Mouse (Mus musculus) 416B (cell line): ENCODE measurements around the gene Itpkb.

Experiments used
- DNase-seq: peaks from one replicate; pipeline ENCODE4 v3.0.0; 2011; ENCODE audit warnings: low read depth

Gene Itpkb

DNA sequence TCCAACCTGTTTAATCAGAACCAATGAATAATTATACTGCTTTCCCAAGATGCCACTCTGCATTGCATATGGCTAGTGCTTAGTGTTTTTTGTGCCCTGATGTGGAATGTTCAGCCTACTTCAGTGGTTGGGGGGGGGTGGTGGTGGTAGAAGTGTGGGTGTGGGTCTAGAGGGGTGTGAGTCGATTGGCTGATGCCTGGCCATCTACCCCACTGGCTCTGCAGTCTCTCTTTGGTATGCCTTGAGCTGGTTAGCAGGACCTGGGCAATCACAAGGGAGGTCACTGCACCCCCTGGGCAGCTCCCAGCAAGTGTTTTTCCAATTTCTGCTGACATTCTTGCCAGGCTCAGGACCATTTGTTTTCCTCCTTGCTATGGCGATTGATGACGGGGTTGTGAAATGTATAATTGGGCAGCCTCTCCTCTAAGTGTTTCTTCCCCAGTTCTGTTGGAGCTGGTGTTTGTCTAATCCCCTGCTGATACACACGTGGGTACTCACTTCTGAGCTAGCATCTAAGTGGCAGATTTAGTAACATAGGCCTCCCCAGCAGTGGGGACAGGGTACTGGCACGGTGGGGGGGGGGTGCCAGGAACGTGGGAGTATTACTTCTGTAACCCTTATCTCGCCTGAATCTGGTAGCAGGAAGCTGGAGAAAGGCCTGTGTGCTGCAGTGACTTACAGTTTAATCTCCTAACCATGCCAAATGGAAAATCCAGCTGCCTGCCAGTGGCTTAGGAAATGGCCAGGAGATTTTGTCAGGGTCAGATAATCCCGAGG, 13.3 kb downstream of the Itpkb start:
- DNase-seq: no peak

DNA sequence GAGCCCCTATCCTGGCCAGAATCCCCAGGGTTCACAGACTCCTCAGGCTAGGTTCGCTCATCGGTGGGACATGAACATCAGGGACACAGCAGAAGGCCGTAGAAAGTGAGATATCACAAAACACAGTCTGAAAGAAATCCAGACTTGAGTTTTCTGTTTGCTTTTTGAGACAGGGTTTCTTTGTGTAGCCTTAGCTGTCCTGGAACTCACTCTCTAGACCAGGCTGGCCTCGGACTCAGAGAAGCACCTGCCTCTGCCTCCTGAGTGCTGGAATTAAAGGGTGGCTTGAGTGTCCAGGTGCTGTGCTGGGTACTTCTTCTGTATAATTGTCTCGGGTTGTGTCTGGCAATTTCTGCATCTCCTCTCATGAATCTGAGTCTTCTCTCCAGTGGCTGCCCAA, 14.8 kb downstream of the Itpkb start:
- no peak for DNase-seq

DNA sequence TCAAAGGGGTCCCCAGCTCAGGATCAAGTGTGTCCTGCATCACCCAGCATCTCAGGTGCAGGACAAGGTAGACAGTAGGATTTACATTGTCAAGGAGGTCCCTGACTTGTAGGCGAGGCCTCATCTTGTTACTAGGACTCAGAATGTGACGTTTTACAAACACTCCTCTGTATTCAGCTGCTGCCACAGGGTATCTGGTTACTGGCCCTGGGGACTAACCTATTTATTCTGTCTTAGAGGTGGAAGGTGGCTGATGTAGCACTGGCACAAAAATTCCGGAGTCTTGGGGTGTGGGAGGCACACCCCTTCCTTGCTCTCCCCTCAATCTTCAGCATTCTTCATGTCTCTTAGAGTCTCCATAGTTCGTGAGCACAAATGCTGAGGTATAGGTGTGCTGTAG, 16.8 kb downstream of the Itpkb start:
- no peak for DNase-seq

DNA sequence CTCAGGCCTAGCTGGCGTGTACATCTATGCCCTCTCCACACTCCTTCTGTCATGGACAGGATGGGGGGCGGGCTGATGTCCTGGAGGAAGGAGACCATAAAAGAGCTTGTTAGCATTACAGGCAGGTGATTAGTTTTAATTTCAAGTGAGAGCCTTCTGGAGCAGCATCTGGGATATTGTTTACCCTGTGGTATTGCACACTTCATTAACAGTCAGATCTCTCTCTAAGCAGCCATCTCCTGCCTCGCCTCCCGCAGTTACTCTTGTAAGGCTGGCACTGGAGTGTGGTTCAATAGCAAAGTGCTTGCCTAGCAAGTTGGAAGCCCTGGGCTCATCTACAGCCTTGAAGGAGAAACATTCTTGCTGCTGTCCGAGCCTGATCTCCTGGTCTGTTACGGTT, 17.6 kb downstream of the Itpkb start:
- DNase-seq: no peak

DNA sequence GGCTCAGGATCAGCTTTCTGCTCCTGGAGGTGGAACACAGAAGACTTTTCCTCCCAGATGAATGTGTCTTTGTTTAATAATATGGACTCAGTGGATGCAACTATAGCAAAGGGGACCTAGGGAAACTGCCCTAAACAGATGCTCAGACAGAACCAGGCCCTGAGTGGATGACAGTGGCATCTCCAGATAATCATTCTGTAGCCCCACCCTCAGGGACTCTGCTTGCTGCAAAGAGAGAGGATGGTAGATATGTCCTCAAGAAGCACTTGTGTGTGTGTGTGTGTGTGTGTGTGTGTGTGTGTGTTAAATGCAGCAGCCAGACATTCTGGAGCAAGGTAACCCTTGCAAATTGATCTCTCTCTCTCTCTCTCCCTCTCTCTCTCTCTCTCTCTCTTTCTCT, 18.8 kb downstream of the Itpkb start:
- DNase-seq: no peak

DNA sequence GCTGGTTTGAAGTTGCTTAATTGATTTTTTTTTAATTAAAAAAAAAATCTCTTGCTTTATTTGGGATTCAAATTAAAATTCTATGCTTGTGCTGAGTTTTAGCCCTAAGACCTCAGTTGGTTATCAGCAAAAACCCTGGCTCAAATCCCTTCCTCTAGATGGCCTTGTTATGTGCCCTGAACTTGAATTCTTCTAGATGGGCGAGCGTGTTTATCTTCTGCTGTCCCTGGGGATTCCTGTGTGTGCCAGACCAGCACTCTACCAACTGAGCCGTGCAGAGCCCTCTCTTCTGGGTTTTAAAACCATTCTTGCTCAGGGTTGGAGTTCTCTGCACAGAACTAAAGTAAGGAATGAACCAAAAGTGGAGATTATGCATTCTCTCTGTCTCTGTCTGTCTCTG, 22.0 kb downstream of the Itpkb start:
- no peak for DNase-seq

DNA sequence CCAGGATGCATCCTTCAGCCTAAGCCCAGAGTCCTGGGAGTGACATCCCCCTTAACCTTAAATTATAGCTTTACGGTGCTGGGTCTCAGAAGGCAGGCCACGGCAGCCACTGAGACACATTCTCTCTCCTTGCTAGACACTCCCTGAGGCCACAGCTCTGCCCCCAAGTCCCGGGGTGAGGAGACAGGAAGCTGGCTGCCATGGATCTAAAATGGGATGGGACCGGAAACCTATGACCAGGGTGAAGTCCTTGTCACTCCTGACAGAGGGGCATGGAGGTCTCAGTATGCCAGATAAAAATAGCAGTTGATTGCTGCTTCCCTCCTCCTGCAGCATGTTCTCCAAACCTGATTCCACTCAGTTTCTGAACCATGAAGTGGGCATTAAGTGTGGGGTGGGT, 23.8 kb downstream of the Itpkb start:
- DNase-seq: no peak

DNA sequence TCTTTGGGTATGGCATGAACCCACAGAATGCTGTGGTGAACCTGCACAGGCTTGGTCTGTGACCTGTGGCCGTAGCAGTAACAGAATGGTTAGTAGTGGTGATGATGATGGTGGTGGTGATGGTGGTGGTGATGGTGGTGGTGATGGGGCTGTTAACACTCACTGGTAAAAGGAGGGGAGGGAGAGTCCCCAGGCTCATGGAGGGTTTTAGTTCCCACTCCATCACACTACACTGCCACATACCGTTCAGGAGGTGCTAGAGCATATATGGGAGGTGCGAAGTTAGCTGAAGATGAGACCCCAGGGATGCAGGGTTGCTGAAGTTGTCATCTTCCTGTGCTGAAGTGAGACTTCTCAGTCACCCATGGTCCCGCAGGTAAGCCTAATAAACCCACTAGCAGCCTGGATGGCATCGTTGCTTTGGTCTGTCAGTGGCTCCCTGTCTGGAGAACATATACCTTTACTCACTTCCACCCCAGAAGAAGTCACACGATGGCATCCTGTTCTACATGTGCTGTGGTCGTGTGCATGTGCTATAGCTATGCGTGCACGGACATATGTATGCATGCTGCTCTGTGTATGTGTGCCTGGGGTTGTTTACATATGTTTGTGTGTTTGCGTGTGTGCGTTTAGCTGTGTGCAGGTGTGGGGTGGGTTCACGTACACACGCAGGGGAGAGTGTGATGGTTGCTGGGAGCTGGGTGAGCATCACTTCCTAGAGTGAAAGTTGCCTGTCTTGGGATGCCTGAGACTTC, 24.9 kb downstream of the Itpkb start:
- DNase-seq: no peak

DNA sequence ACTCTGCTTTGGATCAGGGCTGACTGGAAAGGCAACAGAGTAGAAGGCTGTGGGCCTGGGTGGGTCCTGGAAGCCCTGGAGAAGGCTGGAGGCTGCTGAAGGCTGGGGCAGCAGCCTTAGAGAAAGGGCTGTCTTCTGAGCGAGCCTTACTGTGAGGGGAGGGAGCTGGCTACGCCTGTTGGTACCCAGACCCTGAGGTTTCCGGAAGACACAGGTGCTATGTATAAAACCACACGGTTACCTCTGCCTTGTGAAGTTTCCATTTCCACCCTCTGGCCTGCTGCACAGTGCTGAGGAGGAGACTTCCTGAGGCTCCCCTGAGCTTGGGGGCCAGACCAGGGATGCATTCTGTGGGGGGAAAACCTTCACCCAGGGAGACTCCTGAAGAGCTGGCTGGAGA, 25.9 kb downstream of the Itpkb start:
- DNase-seq: no peak

DNA sequence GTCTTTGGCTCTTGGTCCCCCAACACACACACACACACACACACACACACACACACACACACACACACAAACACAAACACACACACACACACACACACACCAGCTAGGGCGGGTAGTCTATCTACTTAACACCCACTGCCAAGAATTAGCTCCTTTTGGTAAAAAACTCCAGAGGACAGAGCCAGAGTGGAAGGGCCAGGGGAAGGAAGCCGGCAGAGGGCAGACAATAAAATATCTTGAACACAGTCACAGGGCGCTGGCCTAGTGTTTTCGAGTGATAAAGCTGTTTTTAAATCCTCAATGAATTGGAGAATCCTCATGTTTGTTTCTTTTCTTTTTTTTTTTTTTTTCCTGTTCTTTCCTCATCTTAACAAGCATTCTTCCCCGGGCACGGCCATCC, 26.6 kb downstream of the Itpkb start:
- DNase-seq: no peak

DNA sequence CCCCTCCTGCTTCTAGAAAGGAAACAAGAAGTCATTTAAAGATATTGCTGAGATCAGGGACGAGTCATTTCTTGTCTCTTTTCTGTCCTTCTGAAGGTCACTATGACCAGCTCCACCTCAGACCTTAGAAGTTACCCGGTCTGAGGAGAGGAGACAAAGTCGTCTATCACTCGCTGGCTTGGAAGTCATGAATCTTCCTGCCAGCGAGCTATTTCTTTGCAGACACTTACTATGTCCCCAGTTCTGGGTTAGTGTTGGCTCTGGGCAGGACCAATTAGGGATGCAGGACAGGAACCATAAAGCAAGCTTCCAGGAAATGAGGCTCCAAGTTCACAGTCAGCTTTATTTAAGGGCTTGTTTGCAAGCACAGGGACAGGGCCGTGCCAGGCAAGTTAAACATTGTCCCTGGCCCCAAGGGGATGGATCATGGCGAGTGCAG, 27.6 kb downstream of the Itpkb start:
- DNase-seq: peak; percentile 42

DNA sequence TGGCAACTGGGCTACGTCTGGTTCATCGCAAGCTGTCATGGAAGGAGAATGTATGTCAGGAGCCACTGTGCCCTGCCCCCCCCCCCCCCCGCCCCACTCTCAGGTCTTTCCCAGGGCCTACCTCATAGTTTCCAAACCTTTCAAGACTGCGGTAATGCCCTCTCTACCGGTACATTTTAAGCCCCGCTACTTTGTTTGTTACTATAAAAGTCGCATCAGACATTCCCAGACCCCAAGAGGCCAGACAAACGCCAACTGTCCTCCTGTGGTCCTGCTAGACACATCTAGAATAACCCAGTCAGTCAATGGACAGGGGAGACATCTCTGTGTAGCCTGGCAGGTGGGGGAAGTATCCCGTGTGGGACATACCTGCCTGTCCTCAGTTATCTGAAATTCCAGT, 28.2 kb downstream of the Itpkb start:
- DNase-seq: no peak

DNA sequence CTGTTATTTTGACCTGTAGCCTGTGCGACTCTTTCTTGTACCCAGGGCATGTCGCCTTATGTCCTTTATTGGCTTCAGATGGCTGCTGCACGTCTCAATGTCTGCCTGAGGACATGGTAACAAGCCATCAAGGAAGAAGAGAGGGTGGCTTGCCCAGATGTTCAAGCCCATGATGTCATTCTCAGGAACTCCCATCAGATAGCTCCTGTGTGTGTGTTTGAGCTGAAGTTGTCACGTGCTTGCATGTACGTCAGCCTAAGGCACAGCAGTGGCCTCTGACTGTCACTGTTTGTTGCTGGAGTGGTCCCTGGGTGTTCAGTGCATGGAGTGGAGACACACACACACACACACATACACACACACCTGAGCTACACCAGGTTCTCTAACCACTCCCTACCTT, 29.0 kb downstream of the Itpkb start:
- no peak for DNase-seq

DNA sequence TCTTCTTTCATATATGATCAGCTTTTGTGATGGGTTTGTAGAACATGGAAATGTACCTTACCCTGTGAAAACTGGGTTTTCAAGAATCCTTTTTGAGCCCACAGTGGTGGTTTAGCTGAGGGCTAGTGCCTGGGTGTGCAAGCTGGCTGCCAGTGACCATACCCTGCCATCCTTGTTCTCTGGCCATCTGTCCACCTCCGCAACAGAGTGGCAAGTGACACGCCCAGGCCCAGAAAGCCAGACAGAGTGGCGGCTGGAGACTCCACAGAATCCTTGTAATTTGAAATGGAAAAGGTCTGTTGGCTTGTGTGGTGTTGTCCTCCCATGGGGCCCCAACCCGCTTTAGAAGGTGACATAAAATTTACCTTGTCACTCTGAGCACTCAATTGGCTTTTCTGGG, 31.9 kb downstream of the Itpkb start:
- no peak for DNase-seq

DNA sequence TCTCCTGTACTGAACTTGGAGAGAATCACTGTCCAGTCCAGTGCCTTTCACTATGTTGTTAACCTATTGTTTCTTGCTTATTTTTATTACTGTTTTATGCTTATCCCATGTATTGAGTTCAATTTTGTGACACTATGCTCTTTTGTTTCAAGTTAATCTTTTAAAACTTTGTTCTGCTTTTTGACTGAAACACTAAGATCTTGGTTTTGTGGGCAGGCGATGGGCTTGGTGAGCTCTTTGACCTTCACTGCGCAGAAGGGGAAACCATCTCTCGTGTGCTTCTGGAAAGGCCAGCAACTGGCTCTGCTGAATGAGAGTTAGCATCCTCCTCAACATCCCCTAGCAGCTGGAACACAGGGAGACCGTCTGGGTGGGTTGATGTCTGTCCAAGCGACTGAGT, 32.6 kb downstream of the Itpkb start:
- no peak for DNase-seq

DNA sequence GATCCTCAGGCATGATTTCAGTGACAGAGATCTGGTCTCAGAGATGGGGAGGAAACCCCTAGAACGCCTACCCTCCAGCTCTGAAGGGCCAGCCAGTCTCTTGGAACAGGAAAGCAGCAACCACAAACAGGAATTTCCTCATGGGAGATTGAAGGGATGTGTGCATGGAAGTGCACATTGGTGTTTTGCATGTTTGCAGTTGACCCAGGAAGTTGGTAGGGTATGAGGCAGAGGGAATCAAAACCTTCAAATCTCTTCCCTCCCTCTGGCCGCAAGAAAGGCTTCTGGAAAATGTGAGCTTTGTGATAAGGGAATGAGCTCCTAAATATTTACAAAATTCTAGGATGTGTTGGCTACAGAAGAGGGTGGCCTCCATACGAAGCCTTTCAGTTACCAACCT, 33.0 kb downstream of the Itpkb start:
- DNase-seq: no peak

DNA sequence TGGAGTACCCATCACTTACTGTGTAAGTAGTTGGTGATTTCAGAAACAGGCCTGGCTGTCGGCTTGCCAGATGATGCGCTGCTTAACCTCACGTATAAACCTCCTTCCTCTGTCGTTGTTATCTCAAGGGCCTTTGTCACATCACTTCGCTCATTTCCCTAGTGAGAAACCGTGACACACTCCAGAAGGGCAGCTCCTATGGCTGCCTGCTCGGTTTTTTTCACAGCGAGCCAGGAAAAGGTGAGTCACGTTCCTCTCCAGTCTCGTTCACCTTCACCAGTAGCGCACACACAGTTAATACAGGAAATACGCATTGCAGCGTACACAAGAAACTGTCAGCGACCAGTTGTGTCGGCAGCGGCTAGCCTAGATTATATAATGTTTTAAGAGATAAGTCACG, 33.7 kb downstream of the Itpkb start:
- peak; percentile 96 for DNase-seq

DNA sequence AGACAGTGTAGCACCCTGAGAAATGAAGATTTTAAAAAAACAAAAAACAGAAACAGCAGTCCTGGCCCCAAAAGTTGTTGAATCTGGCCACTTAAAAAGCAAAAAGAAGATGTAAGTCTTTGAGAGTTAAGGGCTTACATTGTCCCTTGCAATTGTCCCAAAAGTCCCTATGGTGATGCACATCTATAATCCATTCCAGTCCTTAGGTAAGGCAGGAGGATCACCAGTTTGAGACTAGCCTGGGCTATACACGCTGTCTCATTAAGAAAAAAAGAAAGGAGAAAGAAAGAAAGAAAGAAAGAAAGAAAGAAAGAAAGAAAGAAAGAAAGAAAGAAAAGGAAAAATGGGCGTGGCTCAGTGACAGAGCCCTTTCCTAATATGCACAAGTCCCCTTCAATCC, 34.4 kb downstream of the Itpkb start:
- DNase-seq: no peak

DNA sequence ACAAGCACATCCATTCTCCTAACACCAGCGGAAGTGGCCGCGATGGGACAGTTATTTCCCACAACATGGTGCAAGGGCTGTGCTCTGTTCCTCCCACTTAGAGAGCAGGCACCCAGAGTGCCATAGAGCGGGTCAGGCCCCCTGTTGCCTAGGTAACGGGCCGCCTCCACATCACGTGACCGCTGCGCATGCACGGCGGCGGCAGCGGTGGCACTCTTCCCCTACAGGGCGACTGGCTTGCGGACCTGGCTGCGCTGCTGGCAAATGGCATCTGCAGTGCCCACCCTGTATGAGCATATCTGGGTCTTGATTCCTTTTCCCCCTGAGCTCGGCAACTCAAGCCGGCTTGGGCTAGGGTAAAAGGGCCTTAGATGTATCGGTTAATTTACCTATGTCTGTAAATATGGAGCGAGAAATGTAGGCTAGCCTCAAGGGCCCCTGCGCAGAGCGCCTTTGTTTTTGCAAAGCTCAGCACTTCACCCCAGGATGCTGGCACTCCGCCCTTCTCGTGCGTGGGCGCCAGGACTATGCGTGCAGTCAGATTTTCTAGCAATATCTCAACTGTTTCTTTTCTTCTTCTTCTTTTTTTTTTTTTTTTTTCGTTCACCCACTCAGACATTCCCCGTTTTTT, 35.0 kb downstream of the Itpkb start:
- DNase-seq: no peak

DNA sequence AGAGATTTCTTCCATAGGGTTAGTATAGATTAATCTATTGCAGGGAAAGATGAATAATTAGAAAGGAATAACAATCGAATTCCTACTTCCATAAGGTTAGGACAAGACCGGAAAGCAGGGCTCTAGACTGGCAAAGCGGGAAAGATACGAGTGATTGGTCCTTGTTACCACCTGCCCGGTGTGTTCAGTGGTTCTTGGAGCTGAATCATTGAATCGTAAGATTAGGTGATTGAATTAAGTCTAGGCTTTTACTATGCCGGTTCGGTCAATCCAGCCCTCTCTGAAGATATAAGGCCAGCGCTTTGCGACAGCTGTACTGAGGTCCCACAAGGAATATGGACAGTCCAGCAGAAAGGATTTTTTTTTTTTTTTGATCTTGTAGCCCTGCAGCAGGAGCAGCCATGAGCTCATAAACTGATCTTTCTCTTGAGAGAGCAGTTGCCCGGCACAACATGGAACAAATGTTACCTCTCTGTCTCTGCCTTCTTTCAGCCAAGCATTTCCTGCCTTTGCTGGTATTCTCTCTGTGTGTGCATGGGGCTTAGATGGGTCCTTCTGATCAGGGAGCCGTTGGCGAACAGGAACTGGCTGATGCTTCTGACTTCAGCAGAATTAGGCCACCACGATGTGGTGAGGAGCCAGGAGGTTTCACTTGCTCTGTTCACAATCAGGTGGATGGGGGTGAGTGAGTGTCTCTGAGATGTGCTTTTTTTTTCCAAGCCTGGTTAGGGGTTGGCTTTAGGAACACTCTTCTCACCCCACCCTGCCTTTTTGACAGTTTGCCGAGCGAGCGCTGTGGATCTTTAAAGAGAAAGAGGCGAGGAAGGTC, 35.9 kb downstream of the Itpkb start:
- peak; percentile 63 for DNase-seq

DNA sequence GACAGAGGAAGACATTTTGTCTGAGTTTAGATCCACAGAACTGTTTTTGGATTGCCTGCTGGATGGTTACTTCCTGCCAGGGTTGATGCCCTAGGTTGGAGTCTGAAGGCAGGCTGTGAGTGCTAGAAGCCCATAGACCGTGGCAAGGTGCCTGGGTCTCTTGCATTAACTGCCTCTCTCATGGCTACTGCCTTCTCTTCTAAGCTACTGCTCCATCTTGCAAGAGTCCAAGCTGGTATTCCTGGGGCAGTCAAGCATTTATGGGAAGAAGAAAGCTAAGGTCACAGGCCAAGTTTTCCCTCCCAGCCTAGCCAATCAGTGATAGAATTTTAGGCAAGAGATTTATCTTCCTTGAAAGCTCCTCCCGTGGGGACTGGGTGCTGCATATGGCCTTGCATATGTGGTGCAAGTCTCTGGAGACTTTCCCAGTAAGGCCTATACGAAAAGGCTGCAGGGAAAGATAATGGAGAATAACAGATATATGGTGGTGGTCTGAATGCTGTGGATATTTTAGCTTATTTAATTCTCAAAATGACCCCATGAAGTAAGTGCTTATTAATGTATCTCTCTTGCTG, 36.8 kb downstream of the Itpkb start:
- no peak for DNase-seq

DNA sequence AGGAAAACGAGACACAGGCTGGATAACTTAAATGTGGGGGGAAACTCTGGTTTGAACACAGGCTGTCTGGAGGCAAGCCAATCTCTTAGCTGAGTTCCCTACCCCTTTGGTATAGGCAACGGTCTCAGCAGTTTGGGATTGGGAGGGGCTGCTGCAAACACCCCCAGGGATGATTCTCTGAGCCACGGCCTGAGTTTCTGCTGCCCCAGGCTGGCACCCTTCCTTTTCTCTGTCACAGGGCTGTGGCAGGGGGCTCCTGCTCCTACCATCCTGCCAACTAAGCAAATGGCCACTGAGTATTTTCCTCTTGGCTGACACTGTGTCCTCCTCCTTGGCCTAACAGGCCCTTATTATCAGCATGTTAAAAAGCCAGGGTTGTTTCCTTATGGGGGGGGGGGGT, 37.3 kb downstream of the Itpkb start:
- DNase-seq: no peak
